Mouse (Mus musculus) adrenal gland, postnatal 14 days (tissue): Measurements from ENCODE around the gene Apod. TPM values are rescaled to one million over a fixed set of nuclear protein-coding genes. Genes with fewer than 3 reads are reported as not detected.
"Not testable (repeated sequence)": the region's sequence is repeated elsewhere in the genome, so short reads cannot be mapped to it uniquely, and the experiment has no call there.

Experiments used
- DNase-seq: peaks from one replicate; pipeline ENCODE4 v3.0.0; 2021; ENCODE audit warnings: mixed read lengths
- long read RNA-seq, 2 experiments: library from polyadenylated mRNA; stranded (forward); transcript quantifications; one replicate each; pipeline ENCODE4 v2.0.0; 2021
- total RNA-seq: library from RNA; stranded (reverse); gene quantifications from 2 replicates; pipeline ENCODE4 v1.2.3, GENCODE M21; 2021

Apod gene
- 5.8 and 10.8 TPM in 2 replicates for total RNA-seq
- long read RNA-seq, experiment 1, transcript Apod-203 (6 exons, 2,074 nt) = major isoform, 5 of 8 reads
- long read RNA-seq, experiment 1, partial matches to known transcripts = 0 of 8 reads
- long read RNA-seq, experiment 1, other reads (novel, unspliced or antisense) = 0 of 8 reads
- long read RNA-seq, experiment 2, partial matches to known transcripts = 0 of 1 reads
- long read RNA-seq, experiment 2, other reads (novel, unspliced or antisense) = 0 of 1 reads

GRCm38 (mm10) chr16:31314497-31315233, at the start of gene Apod:
TSS of gene Apod (minus strand) at chr16:31314808.
- DNase-seq = no peak

GRCm38 (mm10) chr16:31363685-31364436, 49.3 kb upstream of the Apod start:
- no peak for DNase-seq

GRCm38 (mm10) chr16:31359542-31359941, 44.9 kb upstream of the Apod start:
- no peak for DNase-seq

- no peak for DNase-seq
Observed at GRCm38 (mm10) chr16:31358991-31359390, 44.4 kb upstream of the Apod start.

- no peak for DNase-seq
Observed at GRCm38 (mm10) chr16:31358576-31358975, 44.0 kb upstream of the Apod start.

GRCm38 (mm10) chr16:31355882-31356281, 41.3 kb upstream of the Apod start:
- DNase-seq = no peak

- peak; percentile 77 for DNase-seq
Observed at GRCm38 (mm10) chr16:31354341-31355329, 40.0 kb upstream of the Apod start.

- DNase-seq = peak; percentile 59
Observed at GRCm38 (mm10) chr16:31352996-31353395, 38.4 kb upstream of the Apod start.

GRCm38 (mm10) chr16:31347581-31347980, 33.0 kb upstream of the Apod start:
- DNase-seq = peak; percentile 78

- DNase-seq = no peak
Observed at GRCm38 (mm10) chr16:31342966-31343365, 28.4 kb upstream of the Apod start.

GRCm38 (mm10) chr16:31342556-31342955, 27.9 kb upstream of the Apod start:
- no peak for DNase-seq

- DNase-seq = no peak
Observed at GRCm38 (mm10) chr16:31339332-31339731, 24.7 kb upstream of the Apod start.

GRCm38 (mm10) chr16:31337956-31338355, 23.3 kb upstream of the Apod start:
- DNase-seq = no peak

- peak; percentile 36 for DNase-seq
Observed at GRCm38 (mm10) chr16:31334796-31335195, 20.2 kb upstream of the Apod start.

GRCm38 (mm10) chr16:31332586-31332985, 18.0 kb upstream of the Apod start:
- no peak for DNase-seq

- DNase-seq = not testable (repeated sequence)
Observed at GRCm38 (mm10) chr16:31330970-31331369, 16.4 kb upstream of the Apod start.

- no peak for DNase-seq
Observed at GRCm38 (mm10) chr16:31329668-31330067, 15.1 kb upstream of the Apod start.

GRCm38 (mm10) chr16:31327891-31328290, 13.3 kb upstream of the Apod start:
- DNase-seq = no peak

GRCm38 (mm10) chr16:31327430-31327829, 12.8 kb upstream of the Apod start:
- DNase-seq = no peak

GRCm38 (mm10) chr16:31326679-31327078, 12.1 kb upstream of the Apod start:
- DNase-seq = peak; percentile 46

- DNase-seq = no peak
Observed at GRCm38 (mm10) chr16:31325966-31326365, 11.4 kb upstream of the Apod start.

GRCm38 (mm10) chr16:31325120-31325519, 10.5 kb upstream of the Apod start:
- DNase-seq = no peak
